Mouse (Mus musculus) limb, embryonic 14.5 days (tissue): ENCODE data around the gene Eef2. TPM values are rescaled to one million over a fixed set of nuclear protein-coding genes. Genes with fewer than 3 reads are reported as not detected.

Experiments used
- ATAC-seq: fragments of 200-750 bp; cut with Nextera tagmentation; 2 replicates; pipeline ENCODE4 v1.8.0; 2017; ENCODE audit warnings: low read depth, moderate number of reproducible peaks, moderate TSS enrichment; ENCODE audit not compliant: low FRiP score
- DNase-seq: peaks from one replicate; pipeline ENCODE4 v3.0.0-alpha.2; 2015; ENCODE audit warnings: low spot score
- H3K27ac ChIP-seq: fragments of 300-500 bp; sonication (generic); replicated peaks from 2 replicates; pipeline ENCODE4 v1.5.1; 2014; ENCODE audit warnings: low read depth, mild to moderate bottlenecking, low read length, moderate library complexity, mixed read lengths
- H3K27me3 ChIP-seq: fragments of 300-500 bp; sonication (generic); 2 replicates; pipeline ENCODE4 v1.6.1; 2014; ENCODE audit warnings: low read length, mixed read lengths; ENCODE audit not compliant: control insufficient read depth, insufficient read depth
- H3K36me3 ChIP-seq: fragments of 300-500 bp; sonication (generic); 2 replicates; pipeline ENCODE4 v1.6.1; 2014; ENCODE audit warnings: mild to moderate bottlenecking, low read length, moderate library complexity, mixed read lengths; ENCODE audit not compliant: control insufficient read depth, insufficient read depth
- H3K4me1 ChIP-seq: fragments of 300-500 bp; sonication (generic); 2 replicates; pipeline ENCODE4 v1.6.1; 2014; ENCODE audit warnings: antibody characterized with exemption, low read length, mixed read lengths; ENCODE audit not compliant: control insufficient read depth, insufficient read depth
- H3K4me2 ChIP-seq: fragments of 300-500 bp; sonication (generic); replicated peaks from 2 replicates; pipeline ENCODE4 v1.6.1; 2014; ENCODE audit warnings: low read depth, mild to moderate bottlenecking, low read length, moderate library complexity; ENCODE audit not compliant: severe bottlenecking
- H3K4me3 ChIP-seq: fragments of 300-500 bp; sonication (generic); replicated peaks from 2 replicates; pipeline ENCODE4 v1.5.1; 2014; ENCODE audit warnings: low read length
- H3K9ac ChIP-seq: fragments of 300-500 bp; sonication (generic); 2 replicates; pipeline ENCODE4 v1.6.1; 2014; ENCODE audit warnings: mild to moderate bottlenecking, low read depth, low read length, moderate library complexity; ENCODE audit not compliant: severe bottlenecking
- H3K9me3 ChIP-seq: fragments of 300-500 bp; sonication (generic); 2 replicates; pipeline ENCODE4 v1.6.1; 2016; ENCODE audit warnings: low read length; ENCODE audit not compliant: control insufficient read depth
- POLR2A ChIP-seq: fragments of 200-500 bp; IDR thresholded peaks from 2 replicates; pipeline ENCODE4 v1.8.0; 2012; ENCODE audit warnings: inconsistent platforms, mild to moderate bottlenecking, moderate library complexity, borderline replicate concordance; ENCODE audit not compliant: insufficient read depth, insufficient read length; ENCODE audit errors: extremely low read depth
- WGBS: fragments of 180-500 bp; shearing (Covaris S2); extraction: QIAGEN DNeasy Blood & Tissue Kit; methylation state at CpG from one replicate; pipeline ENCODE4 v1.1.7; 2014; 5-methylcytosine and 5-hydroxymethylcytosine counted together
- polyA plus RNA-seq, 2 experiments: library from polyadenylated mRNA; depleted of rRNA in 1 of 2; stranded (reverse) in 1 of 2; unstranded in 1 of 2; fragments of >200 nt; fragmentation: Nextera tagmentation in 1 of 2; extraction: Ambion mirVana in 1 of 2; gene quantifications; 2 replicates each; pipeline versions ENCODE4 v1.2.1 to v1.2.3; 2012 to 2014

Gene Eef2
- polyA plus RNA-seq, 2 experiments: 544 to 1,329 TPM

DNA sequence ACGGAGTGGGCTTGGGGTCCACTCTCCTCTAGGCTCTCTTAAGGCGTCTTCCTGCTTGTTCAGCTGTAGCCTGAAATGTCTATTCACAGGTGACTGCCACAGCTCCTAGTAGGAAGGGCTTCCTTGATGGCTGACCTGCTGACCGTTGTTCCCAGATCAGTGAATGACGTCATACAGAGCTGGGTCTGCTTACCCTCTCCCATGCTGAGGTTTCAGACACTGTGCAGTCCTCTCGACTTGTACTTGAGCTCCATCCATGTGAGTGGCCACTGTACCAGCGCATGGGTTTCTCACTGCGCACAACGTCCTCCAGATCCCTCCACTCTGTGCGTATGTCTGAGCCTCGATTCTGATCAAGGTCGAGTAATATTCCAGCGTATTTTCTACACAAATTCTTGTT lies 23.8 kb upstream of the Eef2 start:
- Histone ChIP-seq H3K9ac (no peak overlapping the region), H3K36me3 (peaks cover 80% of the 10 kb centered on the region), H3K4me1 (no peaks in the 10 kb centered on the region), H3K9me3 (no peaks in the 10 kb centered on the region), H3K27ac (no peak overlapping the region), H3K4me3 (no peak overlapping the region), H3K27me3 (no peaks in the 10 kb centered on the region), H3K4me2 (no peak overlapping the region)
- TF ChIP-seq POLR2A: no peak
- 77% methylated on average over 12 of the region's 12 CpGs for WGBS
- ATAC-seq (no peak), DNase-seq (no peak)

GRCm38 (mm10) chr10:81154313-81154712 lies 22.1 kb upstream of the Eef2 start:
- peaks cover 79% of the 10 kb centered on the region for H3K36me3 ChIP-seq
- H3K9ac ChIP-seq: no peak overlapping the region
- H3K4me2 ChIP-seq: no peak overlapping the region
- DNase-seq (no peak), ATAC-seq (no peak)
- H3K4me3 ChIP-seq: no peak overlapping the region
- no peak for TF ChIP-seq POLR2A
- H3K4me1 ChIP-seq: no peaks in the 10 kb centered on the region
- no peaks in the 10 kb centered on the region for H3K27me3 ChIP-seq
- no peaks in the 10 kb centered on the region for H3K9me3 ChIP-seq
- WGBS: 88% methylated on average over 12 of the region's 12 CpGs
- H3K27ac ChIP-seq: no peak overlapping the region

DNA sequence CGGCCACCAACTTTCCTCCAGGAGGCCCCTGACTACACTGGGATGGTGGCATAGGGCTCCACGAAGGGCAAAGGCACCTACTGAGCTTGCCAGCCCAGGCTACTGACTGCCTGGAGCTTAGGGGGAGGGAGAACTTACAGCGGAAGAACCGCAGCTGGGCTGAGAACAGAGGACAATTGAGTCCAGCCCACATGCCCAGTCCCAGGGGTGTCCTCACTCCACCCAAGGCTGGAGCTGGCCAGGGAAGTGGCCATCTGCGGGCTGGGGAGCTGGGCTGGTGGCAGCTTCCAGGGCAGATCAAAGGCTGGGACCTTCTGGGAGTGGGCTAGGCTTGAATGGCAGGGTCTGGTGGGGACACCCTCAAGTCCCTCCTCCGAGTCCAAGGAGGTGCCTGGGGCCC lies 21.7 kb upstream of the Eef2 start:
- Histone ChIP-seq H3K4me2 (no peak overlapping the region), H3K36me3 (peaks cover 77% of the 10 kb centered on the region), H3K4me3 (no peak overlapping the region), H3K27me3 (no peaks in the 10 kb centered on the region), H3K9me3 (no peaks in the 10 kb centered on the region), H3K27ac (0 out of 2 replicates have a peak overlapping the region, but pooled peaks have one; percentile 26), H3K4me1 (no peaks in the 10 kb centered on the region), H3K9ac (no peak overlapping the region)
- TF ChIP-seq POLR2A: no peak
- no peak for ATAC-seq
- WGBS: 81% methylated on average over 6 of the region's 6 CpGs
- no peak for DNase-seq

GRCm38 (mm10) chr10:81161602-81162317 lies 14.7 kb upstream of the Eef2 start:
- Histone ChIP-seq H3K36me3 (peaks cover 81% of the 10 kb centered on the region), H3K27me3 (no peaks in the 10 kb centered on the region), H3K27ac (no peak overlapping the region), H3K4me2 (no peak overlapping the region), H3K9me3 (no peaks in the 10 kb centered on the region), H3K9ac (no peak overlapping the region), H3K4me1 (peaks cover 5% of the 10 kb centered on the region), H3K4me3 (no peak overlapping the region)
- TF ChIP-seq POLR2A: no peak
- DNase-seq: no peak
- 58% methylated on average over 7 of the region's 8 CpGs for WGBS
- ATAC-seq: no peak

GRCm38 (mm10) chr10:81162318-81162652 lies 14.1 kb upstream of the Eef2 start:
- Histone ChIP-seq H3K27ac (no peak overlapping the region), H3K36me3 (peaks cover 76% of the 10 kb centered on the region), H3K9ac (no peak overlapping the region), H3K4me1 (peaks cover 8% of the 10 kb centered on the region), H3K4me3 (no peak overlapping the region), H3K9me3 (no peaks in the 10 kb centered on the region), H3K4me2 (no peak overlapping the region), H3K27me3 (no peaks in the 10 kb centered on the region)
- ATAC-seq: no peak
- 76% methylated on average over 2 of the region's 2 CpGs for WGBS
- DNase-seq: no peak
- no peak for TF ChIP-seq POLR2A

DNA sequence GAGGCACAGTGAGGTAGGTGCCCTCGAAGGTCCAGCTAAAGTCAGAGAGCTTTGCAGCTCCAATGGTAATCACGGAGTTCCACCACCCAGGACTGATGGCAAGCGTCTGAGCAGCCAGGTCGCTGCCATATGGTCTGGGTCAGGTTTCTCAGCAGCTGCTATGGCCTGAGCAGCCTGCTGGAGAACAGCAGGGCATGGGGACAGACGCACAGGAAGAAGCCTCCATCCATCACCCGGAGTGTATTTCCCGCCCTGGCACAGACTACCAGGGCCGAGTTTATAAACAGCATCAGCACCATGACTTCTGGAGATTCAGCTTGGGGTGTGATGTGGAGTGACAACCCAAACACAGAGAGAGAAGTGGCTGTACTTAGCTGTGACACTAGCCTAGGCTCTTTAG lies 11.3 kb upstream of the Eef2 start:
- H3K4me1 ChIP-seq: peaks cover 8% of the 10 kb centered on the region
- 64% methylated on average over 8 of the region's 8 CpGs for WGBS
- H3K9ac ChIP-seq: no peak overlapping the region
- no peaks in the 10 kb centered on the region for H3K9me3 ChIP-seq
- no peak overlapping the region for H3K4me3 ChIP-seq
- DNase-seq (no peak), ATAC-seq (no peak)
- no peak for TF ChIP-seq POLR2A
- H3K27ac ChIP-seq: no peak overlapping the region
- no peaks in the 10 kb centered on the region for H3K27me3 ChIP-seq
- peaks cover 51% of the 10 kb centered on the region for H3K36me3 ChIP-seq
- H3K4me2 ChIP-seq: no peak overlapping the region
